Mouse (Mus musculus) brain, embryonic 14.5 days (tissue): ENCODE data around the gene Scimp.

ENCODE experiments used
- CTCF ChIP-seq: fragments of 200-500 bp; IDR thresholded peaks from 2 replicates; pipeline ENCODE4 v1.5.1; 2012; ENCODE audit warnings: inconsistent platforms, mild to moderate bottlenecking, moderate library complexity, borderline replicate concordance; ENCODE audit not compliant: insufficient read depth, insufficient read length; ENCODE audit errors: extremely low read depth
- POLR2A ChIP-seq: fragments of 200-500 bp; IDR thresholded peaks from 2 replicates; pipeline ENCODE4 v1.6.1; 2012; ENCODE audit warnings: mild to moderate bottlenecking, inconsistent platforms, borderline replicate concordance; ENCODE audit not compliant: poor library complexity, insufficient read depth, insufficient read length, severe bottlenecking; ENCODE audit errors: extremely low read depth

DNA sequence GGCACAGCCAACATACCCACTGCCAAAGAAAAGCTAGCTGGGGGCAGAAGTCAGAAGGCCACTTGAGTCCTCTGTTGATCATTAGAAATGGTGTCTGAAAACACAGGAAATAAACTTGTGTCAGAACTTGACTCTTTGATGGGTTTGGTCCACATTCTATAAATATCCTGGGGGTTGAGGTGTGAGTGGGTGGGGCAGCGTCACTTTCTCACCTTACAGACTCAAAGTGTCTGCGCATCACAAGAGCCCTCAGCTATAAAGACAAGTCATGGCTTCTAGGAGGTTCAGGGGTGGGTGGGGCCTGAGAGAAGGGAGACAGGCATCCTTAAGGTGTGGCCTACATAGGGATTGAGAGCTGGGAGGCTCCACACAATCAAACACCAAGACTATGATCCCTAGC is 22.0 kb downstream of the Scimp start:
- no peak for TF ChIP-seq CTCF
- TF ChIP-seq POLR2A = no peak
